Comparison of ENCODE assay signal across 8 mouse cellular contexts in the genomic region with DNA sequence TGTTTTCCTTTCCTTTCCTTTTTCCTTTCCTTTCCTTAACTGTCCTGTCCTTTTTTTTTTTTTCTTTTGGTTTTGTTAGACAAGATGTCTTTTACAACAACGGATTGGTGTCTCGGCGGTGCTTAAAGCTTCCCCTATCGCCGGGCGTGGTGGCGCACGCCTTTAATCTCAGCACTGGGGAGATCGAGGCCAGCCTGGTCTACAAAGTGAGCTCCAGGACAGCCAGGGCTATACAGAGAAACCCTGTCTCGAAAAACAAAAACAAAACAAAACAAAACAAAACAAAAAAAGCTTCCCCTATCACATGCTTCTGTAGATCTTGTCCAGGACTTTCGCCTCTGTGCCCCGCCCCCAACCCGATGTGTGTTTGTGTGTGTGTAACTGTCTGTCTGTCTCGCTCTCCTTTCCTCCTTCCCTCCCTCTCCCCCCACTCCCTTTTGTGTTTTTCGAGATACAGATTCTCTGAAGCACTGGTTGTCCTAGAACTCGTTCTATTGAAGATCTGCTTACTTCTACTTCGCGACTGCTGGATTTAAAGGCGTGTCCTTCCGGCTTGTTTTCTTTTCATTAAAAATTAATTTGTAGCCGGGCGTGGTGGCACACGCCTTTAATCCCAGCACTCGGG. TPM values are rescaled to one million over a fixed set of nuclear protein-coding genes. Genes with fewer than 3 reads are reported as not detected.
DNase-seq lines count a peak whose midpoint lies in the region; ATAC-seq and TF ChIP-seq lines count a peak whose summit lies in the region.

No protein-coding gene starts in this region.

- peak overlapping the region; percentile 55 for H3K4me2 ChIP-seq in hindbrain, embryonic 11.5 days (replicated peaks; ENCODE audit: low read depth, low read length)

- TF ChIP-seq CTCF in kidney, adult 2 months (conservative IDR thresholded peaks at IDR 0.05; ENCODE audit: insufficient read depth, insufficient read length, low read depth, low read length): no peak

- H3K9me3 ChIP-seq in hindbrain, embryonic 11.5 days (ENCODE audit: control insufficient read depth, low read length): no peaks in the 10 kb centered on the region

- H3K36me3 ChIP-seq in kidney, adult 2 months (ENCODE audit: control insufficient read depth, insufficient read depth, low read length): no peaks in the 10 kb centered on the region
- peaks cover 13% of the 10 kb centered on the region; the same call in 1 of the 2 replicates for H3K36me3 ChIP-seq in hindbrain, embryonic 11.5 days (ENCODE audit: control insufficient read depth, insufficient read depth, low read length)

- peak; percentile 40 for DNase-seq in kidney, adult 2 months
- DNase-seq in kidney, adult 11 months: no peak
- peak; percentile 30 for DNase-seq in T-cell, adult 2 months (ENCODE audit: low spot score)
- no peak for DNase-seq in hindbrain, embryonic 11.5 days (ENCODE audit: low spot score)
- no peak for DNase-seq in layer of hippocampus, postnatal 10 days (ENCODE audit: low spot score in 2 of 2)
- no peak for DNase-seq in cerebellum, postnatal 4 days (ENCODE audit: low spot score in 2 of 2)

- ATAC-seq in hindbrain, embryonic 11.5 days (ENCODE audit: low FRiP score): peak; percentile 63
- peak; percentile 28 for ATAC-seq in megakaryocyte, adult 5-6 weeks (ENCODE audit: poor library complexity, severe bottlenecking)
- ATAC-seq in monocyte, adult 5-6 weeks (replicated peaks; ENCODE audit: insufficient number of reproducible peaks, low FRiP score, low TSS enrichment, poor library complexity, severe bottlenecking): no peak

- H3K4me3 ChIP-seq in kidney, adult 2 months (ENCODE audit: insufficient read depth, low read depth, low read length): peak overlapping the region; percentile 58
- H3K4me3 ChIP-seq in hindbrain, embryonic 11.5 days (ENCODE audit: low read depth, low read length): peak overlapping the region; percentile 42

- H3K27ac ChIP-seq in kidney, adult 2 months (ENCODE audit: insufficient read depth, low read depth, low read length): peak overlapping the region; percentile 18; the same call in 1 of the 2 replicates
- 0 out of 2 replicates have a peak overlapping the region, but pooled peaks have one; percentile 27 for H3K27ac ChIP-seq in hindbrain, embryonic 11.5 days (ENCODE audit: low read depth, low read length)

- no peak for TF ChIP-seq POLR2A in kidney, adult 2 months (IDR thresholded peaks at IDR 0.05; ENCODE audit: low read depth, low read length)

- H3K4me1 ChIP-seq in kidney, adult 2 months (ENCODE audit: control insufficient read depth, insufficient read depth, low read length): no peaks in the 10 kb centered on the region; the same call in 1 of the 2 replicates
- no peaks in the 10 kb centered on the region; the same call in 1 of the 2 replicates for H3K4me1 ChIP-seq in hindbrain, embryonic 11.5 days (replicated peaks; ENCODE audit: control insufficient read depth, insufficient read depth, low read length)

- H3K27me3 ChIP-seq in kidney, adult 2 months (replicated peaks; ENCODE audit: control insufficient read depth, insufficient read depth, low read length): no peaks in the 10 kb centered on the region
- H3K27me3 ChIP-seq in hindbrain, embryonic 11.5 days (ENCODE audit: control insufficient read depth, insufficient read depth, low read length): no peaks in the 10 kb centered on the region

- peak overlapping the region; percentile 51 for H3K9ac ChIP-seq in hindbrain, embryonic 11.5 days (ENCODE audit: low read depth, low read length)

- WGBS in kidney, adult 2 months: 2% methylated on average over 24 of the region's 24 CpGs
- WGBS in hindbrain, embryonic 11.5 days: 6% methylated on average over 24 of the region's 24 CpGs

RNA-seq across cellular contexts. Expression of a gene that starts 0.5 kb away (rescaled TPM):
- 48.6 and 49.4 TPM in 2 replicates for polyA plus RNA-seq in kidney, adult 2 months (2012; rRNA removed)
- 83.7 and 101 TPM in 2 replicates for polyA plus RNA-seq in hindbrain, embryonic 11.5 days (2014; fragmentation: Nextera tagmentation; extraction: Ambion mirVana)
- 9.1 and 10.3 TPM in 2 replicates for total RNA-seq in megakaryocyte, adult 5-6 weeks (2015)
- total RNA-seq in megakaryocyte, adult 5-6 weeks (2017): 15.6 and 21.3 TPM in 2 replicates
- 9.7 to 19.8 TPM (median 18.6 TPM) in 3 replicates for total RNA-seq in monocyte, adult 5-6 weeks (2017)
- 10 to 100 TPM; 28.5 to 34.3 TPM for total RNA-seq in layer of hippocampus, postnatal 10 days (2021)

RNA-seq across cellular contexts. Expression of a gene that starts 9.9 kb away (rescaled TPM):
- polyA plus RNA-seq in kidney, adult 2 months (2012; rRNA removed): 0.16 and 0.91 TPM in 2 replicates
- polyA plus RNA-seq in hindbrain, embryonic 11.5 days (2014; fragmentation: Nextera tagmentation; extraction: Ambion mirVana): not detected in 2 replicates
- not detected in 2 replicates for total RNA-seq in megakaryocyte, adult 5-6 weeks (2015)
- not detected in 2 replicates for total RNA-seq in megakaryocyte, adult 5-6 weeks (2017)
- 2.8 TPM in 1 of 3 replicates, not detected in the others for total RNA-seq in monocyte, adult 5-6 weeks (2017)
- not detected for total RNA-seq in layer of hippocampus, postnatal 10 days (2021)

RNA-seq across cellular contexts. Expression of a gene that starts 10.0 kb away (rescaled TPM):
- 2,444 and 2,611 TPM in 2 replicates for polyA plus RNA-seq in kidney, adult 2 months (2012; rRNA removed)
- 1,264 and 1,299 TPM in 2 replicates for polyA plus RNA-seq in hindbrain, embryonic 11.5 days (2014; fragmentation: Nextera tagmentation; extraction: Ambion mirVana)
- 2,172 and 2,303 TPM in 2 replicates for total RNA-seq in megakaryocyte, adult 5-6 weeks (2015)
- total RNA-seq in megakaryocyte, adult 5-6 weeks (2017): 591 and 664 TPM in 2 replicates
- total RNA-seq in monocyte, adult 5-6 weeks (2017): 428 to 669 TPM (median 533 TPM) in 3 replicates
- 100 to 1,000 TPM; 563 to 651 TPM for total RNA-seq in layer of hippocampus, postnatal 10 days (2021)

RNA-seq across cellular contexts. Expression of a gene that starts 11.9 kb away (rescaled TPM):
- 5.6 and 7.1 TPM in 2 replicates for polyA plus RNA-seq in kidney, adult 2 months (2012; rRNA removed)
- polyA plus RNA-seq in hindbrain, embryonic 11.5 days (2014; fragmentation: Nextera tagmentation; extraction: Ambion mirVana): 1.5 and 1.7 TPM in 2 replicates
- total RNA-seq in megakaryocyte, adult 5-6 weeks (2015): 1.5 and 1.7 TPM in 2 replicates
- 0.62 and 1.9 TPM in 2 replicates for total RNA-seq in megakaryocyte, adult 5-6 weeks (2017)
- 0.48 to 3.0 TPM (median 2.1 TPM) in 3 replicates for total RNA-seq in monocyte, adult 5-6 weeks (2017)
- 1 to 10 TPM; 4.8 to 5.0 TPM for total RNA-seq in layer of hippocampus, postnatal 10 days (2021)

RNA-seq across cellular contexts. Expression of a gene that starts 12.0 kb away (rescaled TPM):
- 29.8 and 34.7 TPM in 2 replicates for polyA plus RNA-seq in kidney, adult 2 months (2012; rRNA removed)
- 44.3 and 47.5 TPM in 2 replicates for polyA plus RNA-seq in hindbrain, embryonic 11.5 days (2014; fragmentation: Nextera tagmentation; extraction: Ambion mirVana)
- 18.1 and 21.8 TPM in 2 replicates for total RNA-seq in megakaryocyte, adult 5-6 weeks (2015)
- 31.6 and 36.2 TPM in 2 replicates for total RNA-seq in megakaryocyte, adult 5-6 weeks (2017)
- total RNA-seq in monocyte, adult 5-6 weeks (2017): 12.4 to 19.8 TPM (median 15.4 TPM) in 3 replicates
- 10 to 100 TPM; 19.3 to 22.4 TPM for total RNA-seq in layer of hippocampus, postnatal 10 days (2021)

Comparison
In these comparisons a context has a peak if more than half of its experiments do, and no peak if none do; other contexts are left out.
1. DNase-seq: peak in kidney, adult 2 months (single experiment) and T-cell, adult 2 months (single experiment); none in kidney, adult 11 months (single experiment), hindbrain, embryonic 11.5 days (single experiment), layer of hippocampus, postnatal 10 days (0 of 2) and cerebellum, postnatal 4 days (0 of 2).